Mouse (Mus musculus) testis, adult 2 months (tissue): Measurements from ENCODE around the gene Dnase1l1.

Experiments
- CTCF ChIP-seq: fragments of 200-500 bp; IDR thresholded peaks from 2 replicates; pipeline ENCODE4 v1.5.1; 2012; ENCODE audit warnings: low read depth, mild to moderate bottlenecking, inconsistent platforms, low read length, moderate library complexity; ENCODE audit not compliant: control insufficient read depth, insufficient read depth, insufficient replicate concordance
- POLR2A ChIP-seq: fragments of 200-500 bp; IDR thresholded peaks from 2 replicates; pipeline ENCODE4 v1.6.1; 2012; ENCODE audit warnings: low read depth, mild to moderate bottlenecking, inconsistent platforms, low read length, moderate library complexity; ENCODE audit not compliant: control insufficient read depth

DNA sequence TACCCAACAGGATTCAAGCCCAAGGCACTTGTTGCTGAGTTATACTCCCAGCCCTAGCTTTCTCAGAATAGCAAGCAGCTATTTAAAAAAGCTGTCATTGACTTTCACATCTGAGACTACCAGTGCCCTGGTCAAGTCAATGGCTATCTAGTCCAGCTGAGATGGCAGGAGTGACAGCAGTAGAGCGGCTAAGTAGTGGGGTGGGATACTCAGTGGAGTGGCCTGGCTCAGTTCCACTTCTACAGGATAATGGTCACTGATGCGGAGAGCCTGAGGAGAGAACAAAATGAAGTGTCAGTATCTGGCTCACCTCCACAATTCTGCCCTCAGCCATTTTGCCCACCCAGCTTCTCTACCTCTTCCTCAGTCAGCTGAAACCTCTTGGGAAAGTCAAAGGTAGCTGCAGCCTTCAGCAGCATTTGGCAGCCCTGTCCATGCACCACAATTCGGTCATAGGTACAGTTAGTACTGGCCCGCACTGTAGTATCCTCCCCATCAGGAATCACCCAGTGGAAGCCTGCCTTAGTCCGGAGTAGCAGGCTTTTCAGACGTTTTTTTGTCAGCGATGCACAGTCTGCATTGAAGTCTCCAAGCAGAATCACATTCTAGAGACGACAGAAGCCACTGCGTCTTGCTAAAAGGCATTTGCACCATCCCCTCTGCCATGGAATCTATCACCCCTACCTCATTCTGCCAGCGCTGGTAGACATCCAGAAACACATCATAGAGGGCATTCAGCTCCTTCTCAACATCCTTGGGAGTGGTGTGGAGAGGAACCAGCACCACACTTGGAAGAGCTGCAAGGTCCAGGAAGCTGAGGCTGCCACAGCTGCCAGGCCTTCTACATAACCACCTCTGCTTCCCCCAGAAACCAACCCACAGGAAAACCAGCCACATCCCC is 8.5 kb downstream of the Dnase1l1 start:
- TF ChIP-seq CTCF (no peak), POLR2A (no peak)
